Mouse (Mus musculus) hindbrain, embryonic 13.5 days (tissue): ENCODE measurements around the gene Foxc2. TPM values are rescaled to one million over a fixed set of nuclear protein-coding genes. Genes with fewer than 3 reads are reported as not detected.

Experiments used
- ATAC-seq: fragments of 200-750 bp; cut with Nextera tagmentation; 2 replicates; pipeline ENCODE4 v1.8.0; 2017; ENCODE audit warnings: moderate TSS enrichment; ENCODE audit not compliant: low FRiP score
- H3K27ac ChIP-seq: fragments of 300-500 bp; sonication (generic); 2 replicates; pipeline ENCODE4 v1.5.1; 2015; ENCODE audit warnings: inconsistent platforms, mild to moderate bottlenecking, moderate library complexity
- H3K27me3 ChIP-seq: fragments of 300-500 bp; sonication (generic); 2 replicates; pipeline ENCODE4 v1.6.1; 2015; ENCODE audit warnings: mild to moderate bottlenecking, inconsistent platforms
- H3K36me3 ChIP-seq: fragments of 300-500 bp; sonication (generic); 2 replicates; pipeline ENCODE4 v1.6.1; 2015; ENCODE audit warnings: mild to moderate bottlenecking, inconsistent platforms
- H3K4me1 ChIP-seq: fragments of 300-500 bp; sonication (generic); replicated peaks from 2 replicates; pipeline ENCODE4 v1.6.1; 2015; ENCODE audit warnings: inconsistent platforms
- H3K4me2 ChIP-seq: fragments of 300-500 bp; sonication (generic); 2 replicates; pipeline ENCODE4 v1.6.1; 2015; ENCODE audit warnings: inconsistent platforms, mild to moderate bottlenecking, moderate library complexity
- H3K4me3 ChIP-seq: fragments of 300-500 bp; sonication (generic); 2 replicates; pipeline ENCODE4 v1.5.1; 2015; ENCODE audit warnings: mild to moderate bottlenecking, inconsistent platforms
- H3K9ac ChIP-seq: fragments of 300-500 bp; sonication (generic); 2 replicates; pipeline ENCODE4 v1.6.1; 2015; ENCODE audit warnings: mild to moderate bottlenecking, inconsistent platforms
- H3K9me3 ChIP-seq: fragments of 300-500 bp; sonication (generic); 2 replicates; pipeline ENCODE4 v1.6.1; 2016; ENCODE audit warnings: inconsistent platforms
- WGBS: fragments of 180-500 bp; shearing (Covaris S2); methylation state at CpG from one replicate; pipeline ENCODE4 v1.1.7; 2015; 5-methylcytosine and 5-hydroxymethylcytosine counted together
- polyA plus RNA-seq: library from polyadenylated mRNA; unstranded; fragments of >200 nt; fragmentation: Nextera tagmentation; extraction: Ambion mirVana; gene quantifications from 2 replicates; pipeline ENCODE4 v1.2.1, GENCODE M21; 2015

Gene Foxc2
- polyA plus RNA-seq, 1 experiment from 2014 or later = 2.8 TPM

DNA sequence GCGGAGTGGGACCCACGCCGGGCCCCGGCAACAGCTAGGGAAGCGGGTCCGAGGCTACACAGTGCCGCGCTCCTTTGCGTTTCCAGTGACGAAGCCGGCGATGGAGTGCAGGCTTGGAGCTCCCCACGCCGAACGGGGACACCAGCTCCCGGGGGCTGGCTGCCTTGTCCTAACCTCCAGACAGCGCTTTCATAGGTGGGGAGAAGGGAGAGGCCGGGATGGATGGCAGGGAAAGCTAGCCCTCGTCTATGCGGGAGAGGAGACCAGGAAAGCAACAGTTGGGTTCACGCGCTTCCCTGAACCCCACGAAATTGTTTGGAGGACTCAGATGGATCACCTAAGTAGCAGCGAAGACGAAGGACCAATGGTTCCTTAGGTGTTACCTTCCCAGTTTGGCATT is 835 bp upstream of the Foxc2 start:
- H3K27ac ChIP-seq = no peak overlapping the region
- H3K4me2 ChIP-seq = 0 out of 2 replicates have a peak overlapping the region, but pooled peaks have one; percentile 10
- H3K36me3 ChIP-seq = no peaks in the 10 kb centered on the region
- H3K9me3 ChIP-seq = peaks cover 7% of the 10 kb centered on the region; the same call in 1 of the 2 replicates
- H3K9ac ChIP-seq = no peak overlapping the region
- H3K4me3 ChIP-seq = no peak overlapping the region; the same call in 1 of the 2 replicates
- H3K4me1 ChIP-seq = peaks cover 17% of the 10 kb centered on the region
- WGBS = 1% methylated on average over 25 of the region's 25 CpGs
- peaks cover 99% of the 10 kb centered on the region for H3K27me3 ChIP-seq
- ATAC-seq = no peak

DNA sequence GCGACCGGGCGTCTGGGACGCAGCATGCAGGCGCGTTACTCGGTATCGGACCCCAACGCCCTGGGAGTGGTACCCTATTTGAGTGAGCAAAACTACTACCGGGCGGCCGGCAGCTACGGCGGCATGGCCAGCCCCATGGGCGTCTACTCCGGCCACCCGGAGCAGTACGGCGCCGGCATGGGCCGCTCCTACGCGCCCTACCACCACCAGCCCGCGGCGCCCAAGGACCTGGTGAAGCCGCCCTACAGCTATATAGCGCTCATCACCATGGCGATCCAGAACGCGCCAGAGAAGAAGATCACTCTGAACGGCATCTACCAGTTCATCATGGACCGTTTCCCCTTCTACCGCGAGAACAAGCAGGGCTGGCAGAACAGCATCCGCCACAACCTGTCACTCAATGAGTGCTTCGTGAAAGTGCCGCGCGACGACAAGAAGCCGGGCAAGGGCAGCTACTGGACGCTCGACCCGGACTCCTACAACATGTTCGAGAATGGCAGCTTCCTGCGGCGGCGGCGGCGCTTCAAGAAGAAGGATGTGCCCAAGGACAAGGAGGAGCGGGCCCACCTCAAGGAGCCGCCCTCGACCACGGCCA is 717 bp downstream of the Foxc2 start:
- Histone ChIP-seq H3K9ac (peak overlapping the region; percentile 56), H3K4me2 (peak overlapping the region; percentile 52), H3K4me3 (peak overlapping the region; percentile 39), H3K4me1 (peaks cover 17% of the 10 kb centered on the region), H3K36me3 (no peaks in the 10 kb centered on the region), H3K27ac (peak overlapping the region; percentile 52), H3K9me3 (peaks cover 7% of the 10 kb centered on the region; the same call in 1 of the 2 replicates), H3K27me3 (peaks cover 99% of the 10 kb centered on the region)
- no peak for ATAC-seq
- WGBS = under 1% methylated on average over 55 of the region's 55 CpGs

DNA sequence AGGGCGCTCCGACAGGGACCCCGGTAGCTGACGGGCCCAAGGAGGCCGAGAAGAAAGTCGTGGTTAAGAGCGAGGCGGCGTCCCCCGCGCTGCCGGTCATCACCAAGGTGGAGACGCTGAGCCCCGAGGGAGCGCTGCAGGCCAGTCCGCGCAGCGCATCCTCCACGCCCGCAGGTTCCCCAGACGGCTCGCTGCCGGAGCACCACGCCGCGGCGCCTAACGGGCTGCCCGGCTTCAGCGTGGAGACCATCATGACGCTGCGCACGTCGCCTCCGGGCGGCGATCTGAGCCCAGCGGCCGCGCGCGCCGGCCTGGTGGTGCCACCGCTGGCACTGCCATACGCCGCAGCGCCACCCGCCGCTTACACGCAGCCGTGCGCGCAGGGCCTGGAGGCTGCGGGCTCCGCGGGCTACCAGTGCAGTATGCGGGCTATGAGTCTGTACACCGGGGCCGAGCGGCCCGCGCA is 1.2 kb downstream of the Foxc2 start:
- Histone ChIP-seq H3K36me3 (no peaks in the 10 kb centered on the region), H3K4me2 (peak overlapping the region; percentile 33), H3K4me3 (peak overlapping the region; percentile 39), H3K27ac (peak overlapping the region; percentile 23; the same call in 1 of the 2 replicates), H3K9ac (peak overlapping the region; percentile 56), H3K9me3 (peaks cover 7% of the 10 kb centered on the region; the same call in 1 of the 2 replicates), H3K27me3 (peaks cover 99% of the 10 kb centered on the region), H3K4me1 (peaks cover 17% of the 10 kb centered on the region)
- under 1% methylated on average over 59 of the region's 62 CpGs for WGBS
- ATAC-seq = 0 out of 2 replicates have a peak, but pooled peaks have one; percentile 11

DNA sequence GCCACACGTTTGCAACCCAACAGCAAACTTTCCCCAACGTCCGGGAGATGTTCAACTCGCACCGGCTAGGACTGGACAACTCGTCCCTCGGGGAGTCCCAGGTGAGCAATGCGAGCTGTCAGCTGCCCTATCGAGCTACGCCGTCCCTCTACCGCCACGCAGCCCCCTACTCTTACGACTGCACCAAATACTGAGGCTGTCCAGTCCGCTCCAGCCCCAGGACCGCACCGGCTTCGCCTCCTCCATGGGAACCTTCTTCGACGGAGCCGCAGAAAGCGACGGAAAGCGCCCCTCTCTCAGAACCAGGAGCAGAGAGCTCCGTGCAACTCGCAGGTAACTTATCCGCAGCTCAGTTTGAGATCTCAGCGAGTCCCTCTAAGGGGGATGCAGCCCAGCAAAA is 1.9 kb downstream of the Foxc2 start:
- peaks cover 7% of the 10 kb centered on the region; the same call in 1 of the 2 replicates for H3K9me3 ChIP-seq
- no peaks in the 10 kb centered on the region for H3K36me3 ChIP-seq
- WGBS = 0% methylated on average over 28 of the region's 28 CpGs
- H3K4me2 ChIP-seq = peak overlapping the region; percentile 33
- H3K4me3 ChIP-seq = peak overlapping the region; percentile 39
- peaks cover 17% of the 10 kb centered on the region for H3K4me1 ChIP-seq
- peaks cover 99% of the 10 kb centered on the region for H3K27me3 ChIP-seq
- ATAC-seq = no peak
- no peak overlapping the region; the same call in 1 of the 2 replicates for H3K27ac ChIP-seq
- peak overlapping the region; percentile 56; the same call in 1 of the 2 replicates for H3K9ac ChIP-seq

DNA sequence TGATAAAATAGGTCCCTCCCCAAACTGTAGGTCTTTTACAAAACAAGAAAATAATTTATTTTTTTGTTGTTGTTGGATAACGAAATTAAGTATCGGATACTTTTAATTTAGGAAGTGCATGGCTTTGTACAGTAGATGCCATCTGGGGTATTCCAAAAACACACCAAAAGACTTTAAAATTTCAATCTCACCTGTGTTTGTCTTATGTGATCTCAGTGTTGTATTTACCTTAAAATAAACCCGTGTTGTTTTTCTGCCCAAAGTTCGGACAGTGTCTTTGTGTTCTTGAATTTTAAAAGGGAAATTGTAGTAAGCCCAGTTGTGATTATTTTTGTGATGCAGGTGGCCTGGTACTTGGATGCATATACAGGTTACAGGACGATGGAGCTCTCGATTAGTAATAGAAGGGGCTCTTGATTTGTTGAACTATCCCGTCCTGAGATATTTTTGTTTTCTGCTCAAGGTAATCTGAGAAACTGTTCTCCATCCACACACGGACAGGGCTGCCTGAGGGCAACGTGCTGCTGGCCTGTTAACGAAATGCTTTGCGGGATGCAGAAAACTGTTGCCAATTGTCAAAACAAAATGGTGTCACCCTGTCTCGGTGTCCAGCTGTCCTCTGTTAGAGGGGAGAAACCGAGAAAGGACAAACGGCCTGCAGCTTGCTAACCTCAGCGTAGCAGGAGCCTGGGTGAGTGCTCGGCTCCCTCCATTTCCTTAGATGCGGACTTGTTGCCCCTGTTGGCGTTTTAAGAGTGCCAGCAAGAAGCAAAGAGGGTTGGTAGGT is 2.9 kb downstream of the Foxc2 start:
- Histone ChIP-seq H3K9me3 (peaks cover 7% of the 10 kb centered on the region; the same call in 1 of the 2 replicates), H3K36me3 (no peaks in the 10 kb centered on the region), H3K27me3 (peaks cover 100% of the 10 kb centered on the region), H3K27ac (no peak overlapping the region), H3K4me1 (peaks cover 17% of the 10 kb centered on the region), H3K9ac (0 out of 2 replicates have a peak overlapping the region, but pooled peaks have one; percentile 8), H3K4me2 (no peak overlapping the region), H3K4me3 (peak overlapping the region; percentile 39)
- no peak for ATAC-seq
- 1% methylated on average over 18 of the region's 18 CpGs for WGBS

DNA sequence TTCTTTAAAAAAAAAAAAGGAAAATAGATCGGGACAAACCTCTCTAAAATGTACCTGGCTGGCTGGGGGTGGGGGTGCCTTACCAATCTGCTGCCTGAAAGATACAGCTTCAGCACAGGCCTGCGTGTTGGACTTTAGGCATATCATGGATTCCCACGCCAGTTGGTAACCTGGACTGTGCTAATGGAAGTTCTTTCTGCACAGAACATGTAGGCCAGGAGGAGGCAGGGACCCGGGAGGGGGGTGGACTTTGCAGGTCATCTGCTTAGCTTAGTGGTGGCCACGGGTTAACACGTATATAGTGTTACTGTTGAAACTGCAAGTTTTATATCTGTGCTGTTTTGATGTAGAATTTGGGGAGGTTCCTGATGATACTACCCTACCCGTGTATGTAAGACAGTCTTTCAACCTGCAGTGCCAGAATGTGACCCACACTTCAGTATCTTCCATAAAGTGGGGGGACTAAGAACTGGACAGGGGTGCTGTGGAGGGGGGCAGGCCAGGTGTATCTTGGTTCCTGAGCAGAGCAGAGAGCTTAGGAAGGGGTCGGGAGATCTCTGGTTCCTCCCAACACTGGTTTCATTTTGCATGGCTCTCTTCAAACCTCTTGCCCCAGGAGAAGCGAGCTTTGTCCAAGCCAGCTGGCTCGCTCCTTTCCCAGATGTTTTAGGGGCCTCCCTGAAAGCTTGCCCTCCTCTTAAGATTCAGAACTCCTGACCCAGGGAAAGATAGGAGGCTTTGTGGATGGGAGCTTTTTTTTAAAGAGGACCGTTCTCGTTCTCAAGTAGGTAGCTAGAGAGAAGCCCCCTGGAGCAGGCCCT is 3.9 kb downstream of the Foxc2 start:
- no peak for ATAC-seq
- H3K4me3 ChIP-seq = peak overlapping the region; percentile 11; the same call in 1 of the 2 replicates
- 3% methylated on average over 12 of the region's 12 CpGs for WGBS

DNA sequence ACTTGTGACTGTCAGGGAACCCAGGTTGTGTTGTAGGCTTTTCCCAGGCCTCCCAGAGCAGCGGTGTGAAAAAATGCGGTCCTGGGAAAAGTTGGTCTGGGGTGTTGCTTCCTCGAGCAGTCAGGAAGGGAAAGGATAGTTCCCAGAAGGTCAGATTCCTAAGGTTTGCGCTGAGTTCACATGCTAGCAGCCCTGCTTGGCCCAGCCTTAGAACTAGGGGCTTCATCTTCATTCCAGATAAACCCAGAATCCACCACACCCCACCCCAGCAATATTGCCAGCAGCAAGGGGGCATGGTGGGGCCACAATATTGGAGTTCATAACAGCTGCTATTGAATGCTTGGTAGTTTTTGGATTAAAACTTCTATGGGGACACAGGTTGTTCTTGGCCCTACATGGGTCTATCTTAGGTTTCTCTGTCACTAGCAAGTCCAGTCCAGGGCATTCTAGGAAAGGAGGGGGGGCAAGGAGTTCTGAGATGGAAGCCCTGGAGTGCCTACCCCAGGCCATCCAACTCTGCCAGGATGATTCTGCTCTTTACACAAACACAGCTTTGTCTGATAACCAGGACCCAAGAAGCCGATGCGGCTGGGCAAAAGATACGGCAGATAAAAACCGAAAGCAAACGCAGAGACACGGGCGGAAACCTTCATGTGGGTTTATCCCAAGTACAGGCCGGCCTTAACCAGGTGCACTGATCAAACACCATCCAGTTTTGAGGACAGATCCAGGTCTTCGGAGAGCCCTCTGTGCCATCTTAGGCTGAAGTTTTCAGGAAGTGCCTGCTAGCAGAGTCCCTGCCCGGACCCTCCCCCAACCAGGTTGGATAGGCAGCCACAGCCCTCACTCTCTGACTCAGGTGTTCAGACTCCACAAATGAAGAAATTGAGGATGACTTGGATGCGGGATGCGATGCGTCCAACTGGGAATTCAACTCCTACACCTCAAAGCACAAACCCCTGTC is 4.8 kb downstream of the Foxc2 start:
- WGBS = 5% methylated on average over 17 of the region's 17 CpGs
- no peaks in the 10 kb centered on the region for H3K36me3 ChIP-seq
- no peak overlapping the region for H3K27ac ChIP-seq
- H3K4me1 ChIP-seq = peaks cover 27% of the 10 kb centered on the region
- H3K27me3 ChIP-seq = peaks cover 100% of the 10 kb centered on the region
- peak overlapping the region; percentile 11; the same call in 1 of the 2 replicates for H3K4me3 ChIP-seq
- peak overlapping the region; percentile 6; the same call in 1 of the 2 replicates for H3K4me2 ChIP-seq
- no peak overlapping the region for H3K9ac ChIP-seq
- ATAC-seq = no peak
- H3K9me3 ChIP-seq = peaks cover 10% of the 10 kb centered on the region; the same call in 1 of the 2 replicates

More for the DNA sequence above, 3.9 kb downstream of the Foxc2 start:
- H3K9ac ChIP-seq = 0 out of 2 replicates have a peak overlapping the region, but pooled peaks have one; percentile 8
- H3K4me1 ChIP-seq = peaks cover 20% of the 10 kb centered on the region
- no peaks in the 10 kb centered on the region for H3K36me3 ChIP-seq
- H3K27ac ChIP-seq = no peak overlapping the region
- H3K27me3 ChIP-seq = peaks cover 100% of the 10 kb centered on the region
- no peak overlapping the region for H3K4me2 ChIP-seq
- H3K9me3 ChIP-seq = peaks cover 10% of the 10 kb centered on the region; the same call in 1 of the 2 replicates

DNA sequence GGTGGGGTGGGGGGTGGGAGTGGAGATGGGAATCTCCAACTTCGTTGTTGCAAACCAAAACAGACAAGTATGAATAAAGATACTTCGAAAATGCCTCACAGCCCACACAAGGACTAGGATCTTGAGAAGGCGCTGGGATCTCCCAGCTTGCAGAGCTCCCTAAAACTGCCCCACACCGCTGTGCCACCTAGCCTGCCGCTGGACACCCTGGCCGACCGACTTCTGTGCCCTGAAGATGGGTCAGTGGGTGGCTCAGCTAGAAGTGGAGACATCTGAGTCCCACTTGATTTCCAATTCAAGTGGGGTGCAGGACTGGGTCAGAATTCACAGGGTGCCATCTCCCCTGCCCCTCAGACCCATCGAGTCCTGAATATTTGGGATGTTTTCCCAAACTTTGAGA is 5.7 kb downstream of the Foxc2 start:
- Histone ChIP-seq H3K4me2 (no peak overlapping the region), H3K27me3 (peaks cover 100% of the 10 kb centered on the region), H3K9ac (no peak overlapping the region), H3K4me3 (no peak overlapping the region), H3K4me1 (peaks cover 23% of the 10 kb centered on the region), H3K9me3 (peaks cover 7% of the 10 kb centered on the region; the same call in 1 of the 2 replicates), H3K27ac (no peak overlapping the region), H3K36me3 (no peaks in the 10 kb centered on the region)
- 12% methylated on average over 8 of the region's 8 CpGs for WGBS
- ATAC-seq = no peak

DNA sequence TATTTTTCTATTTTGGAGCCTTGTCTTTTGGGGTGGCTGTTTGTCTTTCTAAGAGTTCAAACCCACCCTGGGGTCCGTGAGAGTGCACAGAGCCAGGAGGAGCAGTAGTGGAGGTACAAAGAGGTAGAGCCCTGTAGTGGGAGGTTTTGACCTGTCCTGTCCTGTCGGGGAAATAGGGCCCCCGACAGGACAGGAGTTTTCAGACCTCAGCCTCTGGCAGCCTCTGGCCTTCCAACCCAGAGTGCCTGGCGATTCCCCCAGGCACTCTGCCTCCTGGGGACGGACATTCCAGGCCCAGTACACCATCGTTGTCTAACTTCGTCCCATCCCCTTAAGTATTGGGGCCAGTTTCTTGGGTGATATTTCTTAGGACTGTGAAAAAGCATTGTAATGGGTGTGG is 6.4 kb downstream of the Foxc2 start:
- 4% methylated on average over 7 of the region's 7 CpGs for WGBS
- H3K9ac ChIP-seq = no peak overlapping the region
- no peak for ATAC-seq
- H3K4me3 ChIP-seq = no peak overlapping the region
- no peak overlapping the region for H3K27ac ChIP-seq
- no peak overlapping the region for H3K4me2 ChIP-seq
- no peaks in the 10 kb centered on the region for H3K36me3 ChIP-seq
- peaks cover 100% of the 10 kb centered on the region for H3K27me3 ChIP-seq
- H3K4me1 ChIP-seq = peaks cover 18% of the 10 kb centered on the region
- peaks cover 3% of the 10 kb centered on the region; the same call in 1 of the 2 replicates for H3K9me3 ChIP-seq

DNA sequence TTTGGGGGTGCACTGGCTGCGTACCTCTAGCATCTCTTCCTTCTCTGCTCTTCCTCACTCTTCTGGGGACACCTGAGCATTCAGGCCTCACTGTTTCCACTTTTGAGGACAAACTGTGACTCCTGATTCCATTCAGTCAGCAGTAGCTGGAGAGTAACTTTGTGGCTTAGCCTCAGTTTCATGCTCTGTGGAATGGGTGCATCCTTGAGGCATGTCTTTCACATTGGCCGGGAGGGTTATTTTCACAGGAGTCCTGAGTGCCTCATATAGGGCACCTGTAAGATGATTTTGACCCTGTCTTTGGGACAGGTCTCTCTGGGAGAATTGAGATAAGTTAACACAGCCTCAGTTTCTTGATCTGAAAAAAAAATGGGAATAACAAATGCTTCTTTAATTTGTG is 7.1 kb downstream of the Foxc2 start:
- Histone ChIP-seq H3K27ac (no peak overlapping the region), H3K9me3 (peaks cover 3% of the 10 kb centered on the region; the same call in 1 of the 2 replicates), H3K4me2 (no peak overlapping the region), H3K4me1 (peaks cover 18% of the 10 kb centered on the region), H3K27me3 (peaks cover 100% of the 10 kb centered on the region), H3K4me3 (no peak overlapping the region), H3K36me3 (no peaks in the 10 kb centered on the region), H3K9ac (no peak overlapping the region)
- ATAC-seq = no peak
- 24% methylated on average over 2 of the region's 2 CpGs for WGBS
